Mouse (Mus musculus): ENCODE data around the gene Dph3. TPM values are rescaled to one million over a fixed set of nuclear protein-coding genes. Genes with fewer than 3 reads are reported as not detected.
"Not testable (repeated sequence)": the region's sequence is repeated elsewhere in the genome, so short reads cannot be mapped to it uniquely, and the experiment has no call there.

Gene Dph3
- 10 to 100 TPM; 79.4 to 81.1 TPM for total RNA-seq (2021)
- long read RNA-seq, experiment 1, transcript Dph3-202 (3 exons, 2,953 nt): major isoform, 46 of 56 reads
- long read RNA-seq, experiment 1, transcript Dph3-205 (2 exons, 809 nt): minor isoform, 6 of 56 reads
- long read RNA-seq, experiment 1, partial matches to known transcripts: 0 of 56 reads
- long read RNA-seq, experiment 1, other reads (novel, unspliced or antisense): 4 of 56 reads
- long read RNA-seq, experiment 2, transcript Dph3-202 (3 exons, 2,953 nt): major isoform, 55 of 59 reads
- long read RNA-seq, experiment 2, partial matches to known transcripts: 0 of 59 reads
- long read RNA-seq, experiment 2, other reads (novel, unspliced or antisense): 2 of 59 reads

DNA sequence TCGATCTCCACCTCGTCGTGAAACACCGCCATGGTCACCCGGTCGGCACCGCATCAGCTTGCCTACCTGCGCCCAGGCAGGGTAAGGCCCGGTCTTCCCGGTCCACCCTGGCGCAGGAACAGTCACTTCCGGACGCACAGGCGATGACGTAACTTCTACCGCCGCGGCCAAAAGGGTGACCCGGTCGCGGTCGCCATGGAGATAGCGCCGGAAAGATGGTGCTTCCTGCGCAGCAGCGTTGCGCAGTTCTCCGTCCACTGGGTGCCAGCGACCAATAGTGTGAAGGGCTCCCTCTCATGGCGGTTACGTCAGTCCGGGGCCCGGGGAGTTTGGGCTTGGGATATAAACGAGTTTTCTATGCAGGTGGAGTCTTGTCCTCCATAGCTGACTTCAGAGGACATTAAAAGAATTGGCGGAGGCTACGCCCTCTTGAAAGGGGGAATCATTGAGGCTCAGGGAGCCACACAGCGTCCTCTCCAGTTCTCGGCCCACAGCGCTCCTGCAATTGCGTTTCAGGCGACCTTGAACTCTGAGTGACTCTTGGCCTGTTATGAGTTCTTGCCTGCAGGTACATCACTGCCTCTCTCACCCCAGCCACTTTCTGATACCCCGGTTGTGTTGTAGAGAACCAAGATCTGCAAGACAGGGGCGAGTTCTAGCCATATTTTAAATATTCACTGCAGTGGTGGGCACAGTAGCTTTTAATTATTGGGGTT lies at the start of gene Dph3:
Dph3 (minus strand) TSS at position 244 of the 716 bp plus-strand sequence.
- DNase-seq: peak; percentile 99
- intact Hi-C loops (cut with DNase I; ENCODE audit: low total_unique reads): no loop called here

DNA sequence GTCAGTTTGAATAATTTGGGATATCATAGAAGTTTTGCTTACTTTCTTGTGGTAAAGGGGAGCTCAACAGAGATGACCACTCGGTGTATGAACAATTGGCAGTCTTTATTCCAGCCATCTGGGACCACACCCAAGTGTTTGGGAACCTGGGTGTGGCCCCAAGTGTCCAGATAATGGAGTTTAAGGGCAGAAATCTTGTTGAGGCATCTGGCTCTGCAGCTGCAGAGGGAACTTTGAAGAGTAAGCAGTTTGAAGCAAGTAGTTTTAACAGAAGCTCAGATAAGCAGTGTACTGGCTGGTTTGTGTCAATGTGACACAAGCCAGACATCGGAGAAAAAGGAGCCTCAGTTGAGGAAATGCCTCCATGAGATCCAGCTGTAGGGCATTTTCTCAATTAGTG lies 48.8 kb upstream of the Dph3 start:
- intact Hi-C loops (cut with DNase I; ENCODE audit: low total_unique reads): no loop called here
- DNase-seq: no peak

DNA sequence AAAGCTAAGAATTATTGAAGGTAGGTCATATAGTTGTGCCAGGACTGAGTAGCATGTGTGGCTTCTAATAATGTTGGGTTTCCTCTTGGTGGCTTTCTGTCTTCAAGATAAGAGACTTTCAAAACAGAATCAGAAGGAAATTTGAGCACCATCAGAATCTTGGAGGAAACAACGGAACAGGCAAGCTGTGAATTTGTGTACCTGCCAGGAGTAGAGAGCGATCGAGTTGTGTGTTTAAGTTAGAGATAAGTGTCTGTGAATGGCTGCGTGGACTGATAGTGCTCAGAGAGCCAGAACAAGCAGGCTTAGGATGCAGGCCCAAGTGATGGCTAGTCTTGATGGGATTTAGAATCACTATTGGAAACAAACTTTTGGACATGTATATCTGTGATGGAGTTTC lies 46.3 kb upstream of the Dph3 start:
- DNase-seq: no peak
- intact Hi-C loops (cut with DNase I; ENCODE audit: low total_unique reads): no loop called here

DNA sequence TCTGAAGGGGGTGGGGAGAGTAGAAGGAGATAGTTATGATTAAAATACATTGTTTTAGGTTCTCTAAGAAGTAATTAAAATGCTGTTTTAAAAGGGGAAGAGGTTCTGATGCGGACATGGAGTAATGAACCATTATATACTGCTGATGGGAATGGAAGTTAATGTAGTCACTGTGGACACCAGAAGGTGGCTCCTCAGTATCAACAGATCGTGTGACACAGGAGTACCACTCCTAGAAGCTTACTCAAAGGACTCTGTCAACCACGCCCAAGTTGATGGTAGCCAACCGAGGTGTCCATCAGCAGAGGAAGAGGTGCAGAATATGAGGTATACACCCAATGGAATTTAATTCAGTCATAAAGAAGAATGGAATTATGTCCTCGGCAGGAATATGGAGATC lies 42.9 kb upstream of the Dph3 start:
- no peak for DNase-seq
- intact Hi-C loops (cut with DNase I; ENCODE audit: low total_unique reads): no loop called here

DNA sequence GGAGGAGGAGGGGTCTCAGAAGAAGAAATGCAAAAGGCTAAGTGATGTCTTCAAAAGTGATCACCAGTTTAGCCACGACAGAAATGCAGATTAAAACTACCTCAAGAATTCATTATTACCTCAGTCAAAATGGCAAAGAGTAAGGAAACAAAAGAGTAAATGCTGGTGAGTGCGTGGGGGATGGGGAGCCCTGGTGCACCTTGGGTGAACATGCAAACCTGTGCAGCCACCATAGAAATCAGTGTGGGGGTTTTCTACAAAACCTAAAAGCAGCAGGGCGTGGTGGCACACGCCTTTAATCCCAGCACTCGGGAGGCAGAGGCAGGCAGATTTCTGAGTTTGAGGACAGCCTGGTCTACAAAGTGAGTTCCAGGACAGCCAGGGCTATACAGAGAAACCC lies 39.7 kb upstream of the Dph3 start:
- intact Hi-C loops (cut with DNase I; ENCODE audit: low total_unique reads); DNase-seq: not testable (repeated sequence)

DNA sequence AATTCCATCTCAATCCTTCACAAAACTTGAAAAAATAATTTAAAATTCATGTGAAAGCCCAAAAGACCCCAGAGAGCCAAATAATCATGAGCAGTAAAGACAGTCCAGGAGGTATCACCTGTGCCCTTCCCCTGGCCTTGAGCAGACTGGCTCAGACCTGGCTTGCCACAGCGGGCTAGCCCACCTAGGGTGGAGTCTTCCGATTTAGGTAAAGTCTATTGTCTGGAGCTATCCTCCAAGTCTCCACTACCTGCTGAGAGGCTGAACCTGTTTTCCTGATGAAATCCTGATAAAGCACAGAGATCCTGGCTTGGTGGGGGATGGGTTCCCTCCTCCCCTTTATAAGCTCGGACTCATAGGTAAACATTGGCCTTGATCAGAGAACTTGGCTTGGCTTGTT lies 38.7 kb upstream of the Dph3 start:
- intact Hi-C loops (cut with DNase I; ENCODE audit: low total_unique reads): no loop called here
- no peak for DNase-seq

DNA sequence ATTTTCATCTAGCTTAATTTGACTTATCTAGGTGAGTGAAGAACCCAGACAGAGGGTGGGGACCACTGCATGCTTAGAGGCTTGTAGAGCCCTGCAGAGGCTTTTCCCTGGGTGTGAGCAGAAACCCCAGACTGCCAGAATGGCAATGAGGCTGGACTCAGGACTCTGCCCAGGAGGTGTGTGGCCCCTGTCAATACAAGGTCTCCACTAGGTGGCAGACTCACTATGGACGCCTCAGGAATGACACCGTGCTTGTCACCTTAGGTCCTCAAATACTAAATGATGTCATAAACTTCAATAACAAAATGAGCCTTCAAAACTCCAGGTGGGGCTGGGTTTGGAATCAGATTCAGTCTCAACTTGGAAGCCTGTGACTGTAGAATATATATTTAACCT lies 36.4 kb upstream of the Dph3 start:
- DNase-seq: peak; percentile 19
- intact Hi-C loops (cut with DNase I; ENCODE audit: low total_unique reads): no loop called here

DNA sequence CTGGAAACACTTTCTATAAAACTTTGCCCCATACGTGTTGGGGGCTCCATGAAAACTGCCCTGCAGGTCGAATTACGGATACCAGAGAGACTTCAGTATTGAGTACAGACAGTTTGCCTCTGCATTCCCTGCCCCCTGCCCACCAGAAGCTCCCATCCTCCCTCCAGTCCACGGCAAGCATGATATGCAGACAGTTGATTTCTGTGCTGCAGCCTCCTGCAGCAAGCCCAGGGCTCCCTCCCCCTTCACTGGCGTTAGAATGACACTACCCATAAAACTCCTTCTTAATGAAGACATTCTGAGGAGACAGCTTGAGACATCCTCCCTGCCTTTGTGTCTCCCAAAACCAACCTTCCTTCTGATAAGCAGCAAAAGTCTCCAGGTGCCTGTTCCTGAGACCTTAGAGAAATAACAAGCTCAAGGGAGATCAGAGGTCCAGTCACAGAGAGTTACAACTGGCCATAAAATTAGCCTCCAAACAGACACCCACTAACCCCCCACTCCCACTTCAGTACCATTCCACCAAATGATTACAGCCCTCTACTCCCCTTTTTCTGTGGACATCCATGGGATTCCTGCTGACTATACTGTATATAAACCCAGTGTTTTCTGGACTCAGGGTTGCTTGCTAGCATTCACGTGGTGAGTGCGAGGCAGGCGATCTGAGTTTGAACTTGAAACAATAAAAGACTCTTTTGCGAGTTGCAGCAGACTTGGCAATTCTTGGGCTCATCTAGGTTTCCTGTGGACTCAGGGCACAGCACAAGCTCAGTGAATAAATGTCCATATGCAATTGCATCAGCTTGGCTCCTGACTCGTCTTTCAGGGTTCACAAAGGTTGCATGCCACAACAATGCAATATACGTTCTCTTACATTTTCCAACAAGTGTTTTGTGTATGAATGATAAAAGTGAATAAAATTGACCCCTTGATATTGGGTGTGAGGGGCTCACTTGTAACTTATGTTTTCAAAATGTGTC lies 35.7 kb upstream of the Dph3 start:
- no peak for DNase-seq
- intact Hi-C loops (cut with DNase I; ENCODE audit: low total_unique reads): no loop called here

DNA sequence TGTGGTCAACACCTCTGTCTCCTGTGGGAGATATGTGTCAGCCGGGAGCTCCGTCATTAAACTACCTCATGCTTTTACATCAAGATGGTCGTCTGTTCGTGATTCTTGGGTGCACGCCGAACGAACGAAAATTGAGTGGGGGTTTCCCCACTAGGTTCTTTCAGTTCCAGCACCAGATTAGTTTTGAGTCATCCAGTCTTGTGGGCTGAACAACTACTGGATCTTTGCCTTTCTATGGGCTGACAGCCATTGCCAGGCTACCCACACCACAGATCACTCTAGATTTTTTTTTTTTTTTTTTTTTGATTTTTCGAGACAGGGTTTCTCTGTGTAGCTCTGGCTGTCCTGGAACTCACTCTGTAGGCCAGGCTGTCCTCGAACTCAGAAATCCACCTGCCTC lies 26.6 kb upstream of the Dph3 start:
- DNase-seq; intact Hi-C loops (cut with DNase I; ENCODE audit: low total_unique reads): not testable (repeated sequence)

DNA sequence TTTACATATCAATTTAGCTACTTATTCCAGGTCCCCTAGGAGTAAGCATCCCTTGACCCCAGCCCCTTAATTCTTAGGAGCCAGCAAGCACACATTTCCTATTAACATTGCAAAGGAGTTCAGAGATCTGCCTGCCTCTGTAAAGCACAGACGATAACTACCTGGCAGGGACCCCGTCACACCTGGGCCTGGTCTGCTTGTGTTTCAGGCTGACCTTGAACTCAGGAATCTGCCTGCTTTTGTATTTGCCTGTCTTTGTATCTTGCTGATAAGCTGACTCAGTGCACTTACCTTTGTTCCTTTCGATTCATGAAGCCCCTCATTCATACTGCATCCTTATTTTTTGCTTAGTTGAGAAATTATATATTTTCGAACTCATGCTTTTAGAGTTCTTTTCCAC lies 21.4 kb upstream of the Dph3 start:
- intact Hi-C loops (cut with DNase I; ENCODE audit: low total_unique reads): no loop called here
- DNase-seq: no peak

DNA sequence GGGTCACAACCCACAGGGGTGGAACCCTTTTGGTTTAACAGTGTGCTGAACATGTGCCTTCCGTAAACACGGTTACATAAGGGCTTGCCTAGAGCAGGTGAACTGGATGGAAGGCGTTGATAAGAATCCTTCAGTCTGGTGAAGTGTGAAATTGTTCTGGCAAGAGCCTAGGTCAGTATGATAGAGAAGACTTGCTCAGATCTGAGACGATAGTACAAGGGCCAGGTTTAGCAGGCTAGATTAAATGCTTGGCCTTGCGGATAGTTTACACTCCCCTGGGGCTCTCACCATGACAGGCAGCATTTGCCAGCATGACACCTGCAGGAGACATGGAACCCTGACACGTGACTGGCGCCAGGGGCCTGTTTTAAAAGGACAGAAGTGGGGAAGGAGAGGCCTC lies 20.1 kb upstream of the Dph3 start:
- DNase-seq: no peak
- intact Hi-C loops (cut with DNase I; ENCODE audit: low total_unique reads): no loop called here

DNA sequence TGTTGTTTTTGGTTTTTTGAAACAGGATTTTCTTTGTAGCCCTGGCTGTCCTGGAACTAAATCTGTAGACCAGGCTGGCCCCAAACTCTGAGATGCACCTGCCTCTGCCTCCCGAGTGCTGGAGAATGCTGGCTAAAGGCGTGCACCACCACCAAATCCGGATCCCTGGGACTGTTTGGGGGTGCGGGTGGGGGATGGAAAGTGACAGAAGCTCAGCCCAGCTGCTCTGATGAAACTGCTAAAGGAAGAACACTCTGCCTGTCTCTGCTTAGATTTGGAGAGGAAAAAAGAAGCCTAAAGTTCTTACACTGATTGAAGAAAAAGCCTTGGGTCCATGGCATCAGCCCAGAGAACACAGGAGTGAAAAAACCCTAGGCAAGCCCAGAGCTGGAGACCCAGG lies 18.0 kb upstream of the Dph3 start:
- intact Hi-C loops (cut with DNase I; ENCODE audit: low total_unique reads): no loop called here
- DNase-seq: no peak

DNA sequence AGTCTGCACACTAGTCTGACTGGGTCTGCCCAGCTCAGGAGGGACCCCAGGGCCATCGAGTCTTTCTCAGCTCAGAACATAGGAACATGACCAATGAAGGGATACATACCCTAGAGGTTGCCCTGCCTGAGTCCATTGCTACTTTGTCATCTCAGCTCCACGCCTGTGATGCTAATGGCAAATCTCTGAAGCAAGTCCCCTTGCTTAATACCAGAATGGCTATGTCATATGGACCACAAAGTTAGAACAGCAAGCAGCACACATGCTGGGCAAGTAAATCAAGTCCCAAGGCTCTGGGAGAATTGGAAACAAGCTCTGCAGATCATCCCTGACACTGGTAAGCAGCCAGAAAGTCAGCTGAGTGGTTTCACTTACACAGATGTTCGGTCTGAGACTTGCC lies 13.4 kb upstream of the Dph3 start:
- intact Hi-C loops (cut with DNase I; ENCODE audit: low total_unique reads): no loop called here

DNA sequence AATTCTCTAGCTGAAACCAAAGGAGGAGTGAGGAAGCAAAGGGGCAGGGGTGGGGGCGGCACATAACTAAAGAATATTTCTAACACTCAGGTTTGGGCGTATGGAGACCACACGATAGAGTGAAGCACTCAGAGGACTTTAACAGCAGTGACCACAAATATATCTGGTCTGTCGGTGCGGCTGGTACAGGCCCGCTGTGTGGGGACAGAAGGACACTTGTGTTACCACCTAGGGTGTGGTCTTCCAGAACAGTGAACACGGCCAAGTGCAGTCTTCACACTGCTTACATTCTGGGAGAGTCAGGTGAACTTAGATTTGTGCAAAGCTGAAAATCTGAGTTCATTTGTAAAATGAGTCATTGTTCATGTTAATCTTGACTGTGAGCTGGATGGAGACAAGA lies 12.2 kb upstream of the Dph3 start:
- no peak for DNase-seq
- intact Hi-C loops (cut with DNase I; ENCODE audit: low total_unique reads): no loop called here

More for the DNA sequence above, 13.4 kb upstream of the Dph3 start:
- no peak for DNase-seq

DNA sequence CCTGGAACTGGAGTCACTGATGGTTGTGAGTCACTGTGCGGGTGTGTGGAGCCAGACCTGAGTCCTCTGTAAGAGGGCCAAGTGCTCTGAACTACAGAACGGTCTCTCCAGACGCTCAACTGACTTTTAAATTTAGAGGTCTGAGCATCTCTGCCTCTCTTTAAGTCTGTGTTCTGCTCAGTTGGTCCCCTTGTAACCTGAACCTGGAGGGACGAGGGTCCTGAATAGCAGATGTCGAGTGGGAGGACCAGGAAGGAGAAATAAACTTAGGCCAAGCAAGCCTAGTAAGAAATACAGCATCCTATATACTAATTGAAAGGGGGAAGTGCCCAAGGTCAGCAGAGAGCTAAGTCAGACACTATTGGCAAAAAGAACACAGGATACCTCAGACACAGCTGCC lies 11.2 kb upstream of the Dph3 start:
- DNase-seq: no peak
- intact Hi-C loops (cut with DNase I; ENCODE audit: low total_unique reads): no loop called here

DNA sequence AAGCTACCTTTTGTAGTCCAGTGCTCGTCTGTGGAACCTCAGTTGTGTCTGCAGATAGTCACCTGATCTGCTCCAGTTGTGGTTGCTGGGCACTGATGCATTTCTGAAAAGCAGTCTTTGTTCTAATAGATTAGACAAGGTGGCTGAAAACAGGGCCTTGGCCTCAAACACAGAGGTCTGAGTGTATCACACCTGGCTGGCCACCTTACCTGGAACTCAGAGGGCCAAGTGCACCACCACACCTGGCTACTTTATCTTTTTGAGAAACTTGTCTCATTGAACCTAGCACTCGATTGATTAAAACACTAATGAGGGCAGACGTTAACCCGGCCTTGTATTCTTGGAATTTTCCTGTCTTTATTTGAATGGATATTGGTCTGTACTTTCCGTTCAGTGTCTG lies 10.1 kb upstream of the Dph3 start:
- DNase-seq: no peak
- intact Hi-C loops (cut with DNase I; ENCODE audit: low total_unique reads): no loop called here

DNA sequence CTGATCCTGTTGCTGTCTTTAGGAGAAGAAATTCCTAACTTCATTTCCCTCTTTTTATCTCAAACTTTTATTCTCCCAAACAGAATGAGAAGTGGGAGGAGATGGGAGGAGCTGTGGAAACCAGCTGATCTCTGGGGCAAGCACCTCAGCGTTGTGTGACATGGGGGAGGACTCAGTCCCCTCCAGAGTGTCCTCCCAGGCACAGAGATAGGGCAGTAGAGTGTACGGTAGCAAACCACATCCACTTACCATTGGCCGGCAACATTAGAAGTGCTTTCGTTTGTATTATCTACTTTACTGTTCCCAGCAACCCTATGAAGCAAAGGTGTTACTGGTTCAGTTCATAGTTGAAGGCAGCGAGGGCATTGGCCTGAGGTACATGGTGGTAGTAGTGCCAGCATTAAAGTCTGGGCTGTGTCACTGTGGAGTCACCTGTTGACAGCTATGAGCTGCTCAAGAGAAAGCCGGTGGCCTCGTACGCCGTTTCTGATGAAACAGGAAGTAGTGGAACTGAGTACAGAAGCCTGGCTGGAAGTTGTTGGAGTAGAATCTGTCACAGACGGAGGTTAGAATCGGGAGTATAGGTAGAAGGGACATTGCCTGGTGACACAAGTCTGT lies 8.1 kb upstream of the Dph3 start:
- intact Hi-C loops (cut with DNase I; ENCODE audit: low total_unique reads): no loop called here
- DNase-seq: no peak

DNA sequence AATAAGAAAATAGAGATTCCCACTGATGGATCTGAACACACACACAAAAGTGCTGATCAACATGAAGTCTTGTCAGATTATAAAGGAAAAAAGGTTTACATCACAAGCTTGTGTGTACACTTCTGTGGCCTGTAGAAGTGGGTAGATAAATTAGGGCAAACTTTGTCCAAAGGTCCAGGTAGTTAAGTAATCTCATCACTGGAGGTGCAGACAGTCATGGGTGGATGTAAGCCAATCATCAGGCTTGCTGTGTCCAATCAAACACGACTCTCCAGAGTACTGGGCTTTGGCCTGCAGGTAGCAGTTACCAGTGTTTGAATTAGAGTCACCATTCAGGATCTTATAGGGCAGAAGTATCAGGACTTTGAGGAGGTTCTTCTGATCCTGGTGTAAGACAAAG lies 7.5 kb upstream of the Dph3 start:
- intact Hi-C loops (cut with DNase I; ENCODE audit: low total_unique reads): no loop called here
- DNase-seq: no peak

DNA sequence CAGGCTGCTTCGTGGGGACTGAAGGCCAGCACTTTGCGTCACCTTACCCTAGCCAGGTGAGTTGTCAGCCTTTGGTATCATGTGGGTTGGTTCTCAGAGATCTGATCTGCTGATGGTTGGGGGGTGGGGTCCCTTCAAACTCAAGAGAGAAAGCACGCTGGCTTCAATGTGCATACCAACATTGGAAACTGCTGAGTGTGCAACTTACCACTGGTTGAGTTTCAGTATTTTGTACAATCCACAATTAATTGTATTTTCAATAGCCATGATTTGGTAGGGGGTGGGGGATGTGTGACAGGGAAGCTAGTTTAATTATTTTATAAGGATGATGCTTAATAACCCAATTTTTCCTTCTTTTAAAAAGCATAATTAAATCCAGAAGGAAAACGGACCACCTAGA lies 6.2 kb upstream of the Dph3 start:
- intact Hi-C loops (cut with DNase I; ENCODE audit: low total_unique reads): no loop called here
- DNase-seq: no peak

DNA sequence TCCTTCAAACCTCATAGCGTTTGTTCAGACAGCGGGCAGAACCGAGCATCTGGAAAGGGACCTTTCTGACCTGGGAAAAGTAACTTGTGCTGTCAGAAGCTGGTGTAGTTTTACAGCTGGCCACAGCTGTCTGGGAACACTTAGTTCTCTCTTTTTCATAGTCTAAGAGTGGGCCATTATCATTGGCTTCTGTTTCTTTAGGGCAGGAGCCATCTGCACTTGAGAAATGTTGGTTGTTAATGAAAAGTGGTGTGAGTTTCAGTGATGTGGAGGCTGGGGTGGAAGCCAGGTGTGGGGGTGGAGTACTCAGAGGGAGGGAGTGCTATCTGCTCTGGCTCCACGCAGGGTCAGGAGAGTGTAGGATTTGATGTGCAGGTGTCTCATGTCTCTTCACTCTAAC lies 5.6 kb upstream of the Dph3 start:
- no peak for DNase-seq
- intact Hi-C loops (cut with DNase I; ENCODE audit: low total_unique reads): no loop called here

Measured in gastrocnemius, postnatal 14 days (tissue).